Mouse (Mus musculus): Measurements from ENCODE around the gene Zfp296.

GRCm38 (mm10) chr7:19561765-19562642 lies 15.1 kb upstream of the Zfp296 start:
- TF ChIP-seq CTCF (IDR thresholded peaks at IDR 0.05; ENCODE audit: insufficient read depth, low read depth, low read length): 0 out of 2 replicates have a peak, but pooled peaks have one; percentile 7
- peak; percentile 61 for TF ChIP-seq POLR2A (IDR thresholded peaks at IDR 0.05; ENCODE audit: insufficient read depth, low read depth, low read length)
